Mouse (Mus musculus): ENCODE measurements around the gene Npy5r. TPM values are rescaled to one million over a fixed set of nuclear protein-coding genes. Genes with fewer than 3 reads are reported as not detected.

Gene Npy5r
- not detected for polyA plus RNA-seq (2014; fragmentation: Illumina TruSeq; extraction: RNeasy Lipid Tissue Mini Kit (QIAGEN cat#74804); ENCODE audit: insufficient read depth, low read depth, low replicate concordance)

DNA sequence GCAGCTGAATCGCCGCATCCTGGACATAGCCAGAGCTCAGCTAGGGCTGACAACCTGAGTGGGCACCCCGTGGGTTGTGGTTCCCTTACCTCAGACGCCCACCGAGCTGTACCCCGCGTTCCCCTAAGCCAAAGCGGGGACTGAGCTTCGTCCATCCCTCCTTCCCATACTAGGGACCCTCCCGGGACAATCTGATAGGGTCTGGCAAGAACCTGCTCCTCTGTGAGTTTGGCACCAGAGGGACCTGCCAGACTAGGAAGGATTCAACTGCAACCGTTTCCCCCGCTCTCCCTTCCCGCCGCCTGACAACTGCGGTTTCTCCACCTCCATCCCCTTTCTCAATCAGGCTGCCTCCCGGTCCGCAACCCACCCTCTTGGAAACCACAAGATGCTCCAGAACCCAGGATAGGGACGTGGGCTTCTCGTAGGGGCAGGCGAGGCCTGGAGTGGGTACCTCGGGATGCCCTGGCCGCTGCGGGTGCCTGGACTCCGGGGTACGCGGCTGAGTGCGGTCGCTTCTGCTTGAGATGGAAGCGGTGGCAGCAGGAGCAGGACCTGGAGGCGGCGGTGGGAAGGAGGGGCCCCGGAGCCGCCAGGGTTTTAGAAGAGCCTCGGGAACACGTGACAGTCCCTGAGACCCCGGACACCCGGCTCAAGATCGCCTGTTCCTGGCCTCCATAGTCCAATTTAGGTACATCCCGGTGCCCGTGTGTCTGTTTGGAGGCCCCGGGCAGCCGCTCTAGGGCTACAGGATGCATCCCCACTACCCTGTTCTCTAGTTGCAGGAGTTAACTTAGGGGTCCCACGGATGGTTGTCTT is at the start of gene Npy5r:
TSS of gene Npy5r (minus strand) at position 618 of the 819 bp plus-strand sequence.

GRCm38 (mm10) chr8:66696970-66697843 is 9.3 kb upstream of the Npy5r start, which contains the start of gene Npy1r:
Gene Npy1r (plus strand): TSS chr8:66697192.

Other genes with a start within 250 kb of the Npy5r start
- 2.3 TPM for gene Tma16, start 201.6 kb downstream of the Npy5r start, polyA plus RNA-seq (2014; fragmentation: Illumina TruSeq; extraction: RNeasy Lipid Tissue Mini Kit (QIAGEN cat#74804); ENCODE audit: insufficient read depth, low read depth, low replicate concordance)
- gene Tktl2, start 176.4 kb downstream of the Npy5r start, polyA plus RNA-seq (2014; fragmentation: Illumina TruSeq; extraction: RNeasy Lipid Tissue Mini Kit (QIAGEN cat#74804); ENCODE audit: insufficient read depth, low read depth, low replicate concordance), result not detected
- gene Npy1r, start 9.1 kb upstream of the Npy5r start, polyA plus RNA-seq (2014; fragmentation: Illumina TruSeq; extraction: RNeasy Lipid Tissue Mini Kit (QIAGEN cat#74804); ENCODE audit: insufficient read depth, low read depth, low replicate concordance), result 2.4 TPM
- 7.0 TPM for gene Naf1, start 172.1 kb upstream of the Npy5r start, polyA plus RNA-seq (2014; fragmentation: Illumina TruSeq; extraction: RNeasy Lipid Tissue Mini Kit (QIAGEN cat#74804); ENCODE audit: insufficient read depth, low read depth, low replicate concordance)